Comparison of ENCODE assay signal across 7 mouse cellular contexts in genomic region chr19:5567534-5568469, GRCm38 (mm10). TPM values are rescaled to one million over a fixed set of nuclear protein-coding genes. Genes with fewer than 3 reads are reported as not detected.
DNase-seq lines count a peak whose midpoint lies in the region; ATAC-seq lines count a peak whose summit lies in the region.

Gene Ap5b1 (plus strand): TSS chr19:5568025.

- peak within 1 kb of the TSS; percentile 83 for H3K4me3 ChIP-seq in embryonic facial prominence, embryonic 10.5 days
- peak within 1 kb of the TSS; percentile 84 for H3K4me3 ChIP-seq in limb, embryonic 10.5 days
- peak within 1 kb of the TSS; percentile 73 for H3K4me3 ChIP-seq in midbrain, embryonic 13.5 days (replicated peaks)

- H3K27ac ChIP-seq in embryonic facial prominence, embryonic 10.5 days (replicated peaks) = peak within 1 kb of the TSS; percentile 86
- peak within 1 kb of the TSS; percentile 85 for H3K27ac ChIP-seq in limb, embryonic 10.5 days
- H3K27ac ChIP-seq in midbrain, embryonic 13.5 days = peak within 1 kb of the TSS; percentile 87

- no peaks in the 10 kb centered on the region for H3K9me3 ChIP-seq in embryonic facial prominence, embryonic 10.5 days
- no peaks in the 10 kb centered on the region for H3K9me3 ChIP-seq in limb, embryonic 10.5 days (replicated peaks)
- no peaks in the 10 kb centered on the region for H3K9me3 ChIP-seq in midbrain, embryonic 13.5 days

- peaks cover 27% of the 10 kb centered on the region for H3K4me1 ChIP-seq in embryonic facial prominence, embryonic 10.5 days
- peaks cover 32% of the 10 kb centered on the region for H3K4me1 ChIP-seq in limb, embryonic 10.5 days
- H3K4me1 ChIP-seq in midbrain, embryonic 13.5 days (replicated peaks) = peaks cover 21% of the 10 kb centered on the region

- peak within 1 kb of the TSS; percentile 81 for H3K9ac ChIP-seq in midbrain, embryonic 13.5 days (replicated peaks)

- WGBS in embryonic facial prominence, embryonic 10.5 days = under 1% methylated on average over 102 of the region's 102 CpGs
- 1% methylated on average over 100 of the region's 102 CpGs for WGBS in limb, embryonic 10.5 days
- WGBS in midbrain, embryonic 13.5 days = under 1% methylated on average over 96 of the region's 102 CpGs

- peak; percentile 33 for ATAC-seq in granulocyte monocyte progenitor cell, adult 5-6 weeks (replicated peaks; ENCODE audit: poor library complexity, severe bottlenecking)
- ATAC-seq in midbrain, embryonic 13.5 days = peak; percentile 86

- peak within 1 kb of the TSS; percentile 84 for H3K4me2 ChIP-seq in midbrain, embryonic 13.5 days (replicated peaks)

- DNase-seq in adrenal gland, postnatal 10 days = peak; percentile 92
- DNase-seq in embryonic facial prominence, embryonic 10.5 days (ENCODE audit: low spot score) = peak; percentile 93
- DNase-seq in kidney, adult 11 months = peak; percentile 93
- peak; percentile 96 for DNase-seq in limb, embryonic 10.5 days (ENCODE audit: low spot score)
- DNase-seq in spleen, adult 12 weeks (ENCODE audit: low spot score) = peak; percentile 92

- peaks cover 68% of the 10 kb centered on the region for H3K27me3 ChIP-seq in embryonic facial prominence, embryonic 10.5 days (replicated peaks; ENCODE audit: low read depth, poor library complexity, severe bottlenecking)
- peaks cover 65% of the 10 kb centered on the region for H3K27me3 ChIP-seq in limb, embryonic 10.5 days (ENCODE audit: low read depth, poor library complexity, severe bottlenecking)
- peaks cover 45% of the 10 kb centered on the region for H3K27me3 ChIP-seq in midbrain, embryonic 13.5 days

- H3K36me3 ChIP-seq in embryonic facial prominence, embryonic 10.5 days (replicated peaks) = peaks cover 8% of the 10 kb centered on the region; the same call in 1 of the 2 replicates
- H3K36me3 ChIP-seq in limb, embryonic 10.5 days = no peaks in the 10 kb centered on the region
- H3K36me3 ChIP-seq in midbrain, embryonic 13.5 days = peaks cover 14% of the 10 kb centered on the region

RNA-seq across cellular contexts. Expression of gene Ap5b1, which starts in this region (rescaled TPM):
- 1 to 10 TPM; 6.3 to 7.3 TPM for total RNA-seq in adrenal gland, postnatal 10 days (2021)
- 2.1 and 2.6 TPM in 2 replicates for polyA plus RNA-seq in embryonic facial prominence, embryonic 10.5 days (2016; fragmentation: Nextera tagmentation; extraction: Ambion mirVana)
- 5.7 and 17.5 TPM in 2 replicates for total RNA-seq in granulocyte monocyte progenitor cell, adult 5-6 weeks (2014; fragmentation: Nextera tagmentation)
- 7.5 and 10.4 TPM in 2 replicates for total RNA-seq in granulocyte monocyte progenitor cell, adult 5-6 weeks (2017)
- polyA plus RNA-seq in limb, embryonic 10.5 days (2016; fragmentation: Nextera tagmentation; extraction: Ambion mirVana) = 1.2 and 1.4 TPM in 2 replicates
- 2.0 and 2.3 TPM in 2 replicates for polyA plus RNA-seq in midbrain, embryonic 13.5 days (2015; fragmentation: Nextera tagmentation; extraction: Ambion mirVana)

Comparison
In these comparisons a context has a peak if more than half of its experiments do, and no peak if none do; other contexts are left out.
1. Peak in every context shown above with its lines: DNase-seq, ATAC-seq, H3K4me3 ChIP-seq and H3K27ac ChIP-seq.